Mouse (Mus musculus): ENCODE results near the gene Cntn4. TPM values are rescaled to one million over a fixed set of nuclear protein-coding genes. Genes with fewer than 3 reads are reported as not detected.
A peak's percentile ranks its signal among the peaks of the same experiment; 100 is the strongest.

The Cntn4 gene
- polyA plus RNA-seq, 1 experiment from 2014 or later, result 4.6 TPM

DNA sequence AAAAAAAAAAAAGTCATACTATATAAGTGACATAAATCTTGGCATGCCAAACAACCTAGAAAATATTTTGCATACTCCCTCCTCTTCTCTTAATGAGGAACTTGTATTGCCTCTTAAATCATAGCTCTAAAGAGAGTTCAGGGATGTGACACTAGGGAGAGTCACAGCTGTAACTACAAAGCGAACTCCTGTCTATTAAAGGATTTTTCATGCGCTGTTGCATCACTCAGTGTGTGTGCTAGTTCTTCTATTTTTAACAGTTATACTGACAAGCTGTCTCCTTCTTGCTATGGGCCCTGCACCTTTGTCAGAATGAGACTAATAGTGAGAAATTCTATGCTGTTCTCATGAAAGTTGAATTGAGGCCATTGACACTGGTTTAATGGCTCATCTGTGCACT lies 588.8 kb downstream of the Cntn4 start:
- no peak overlapping the region for H3K9ac ChIP-seq
- WGBS, result 53% methylated on average over 2 of the region's 2 CpGs
- no peak overlapping the region for H3K4me2 ChIP-seq
- H3K36me3 ChIP-seq, result no peaks in the 10 kb centered on the region
- H3K4me3 ChIP-seq (replicated peaks), result no peak overlapping the region
- no peaks in the 10 kb centered on the region for H3K9me3 ChIP-seq (replicated peaks)
- peak; percentile 54 for ATAC-seq (replicated peaks; ENCODE audit: low FRiP score)
- H3K4me1 ChIP-seq, result peaks cover 14% of the 10 kb centered on the region
- no peaks in the 10 kb centered on the region for H3K27me3 ChIP-seq
- no peak overlapping the region for H3K27ac ChIP-seq

GRCm38 (mm10) chr6:106268723-106269122 lies 591.3 kb downstream of the Cntn4 start:
- Histone ChIP-seq H3K27ac (no peak overlapping the region), H3K4me2 (no peak overlapping the region), H3K4me3 (replicated peaks) (no peak overlapping the region), H3K36me3 (no peaks in the 10 kb centered on the region), H3K9ac (no peak overlapping the region), H3K9me3 (replicated peaks) (no peaks in the 10 kb centered on the region), H3K27me3 (no peaks in the 10 kb centered on the region), H3K4me1 (peaks cover 14% of the 10 kb centered on the region)
- WGBS, result 61% methylated on average over 4 of the region's 4 CpGs
- ATAC-seq (replicated peaks; ENCODE audit: low FRiP score), result 0 out of 2 replicates have a peak, but pooled peaks have one; percentile 22

DNA sequence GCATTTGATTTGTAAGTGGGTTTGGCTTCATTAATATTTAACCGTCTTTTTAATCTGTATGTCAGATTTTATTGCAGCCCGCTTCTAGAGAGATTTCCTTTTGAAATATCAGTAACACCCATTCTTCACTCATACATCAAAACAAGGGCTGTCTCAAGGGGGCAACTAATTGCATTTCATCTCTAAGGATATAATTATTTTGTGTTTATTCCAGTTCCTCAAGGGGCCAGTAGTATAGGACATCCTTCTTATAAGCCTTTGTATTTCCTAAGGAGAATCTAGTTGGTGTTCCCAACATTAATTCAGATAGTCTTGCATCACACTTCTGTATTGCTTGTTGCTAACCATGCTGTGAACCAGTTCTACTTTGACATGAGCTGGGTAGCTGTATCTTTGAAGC lies 599.7 kb downstream of the Cntn4 start:
- H3K4me3 ChIP-seq (replicated peaks), result no peak overlapping the region
- no peaks in the 10 kb centered on the region for H3K36me3 ChIP-seq
- 44% methylated on average over 2 of the region's 2 CpGs for WGBS
- no peak overlapping the region for H3K4me2 ChIP-seq
- ATAC-seq (replicated peaks; ENCODE audit: low FRiP score), result 0 out of 2 replicates have a peak, but pooled peaks have one; percentile 40
- no peaks in the 10 kb centered on the region for H3K27me3 ChIP-seq
- H3K9ac ChIP-seq, result no peak overlapping the region
- no peaks in the 10 kb centered on the region for H3K4me1 ChIP-seq
- H3K9me3 ChIP-seq (replicated peaks), result no peaks in the 10 kb centered on the region
- H3K27ac ChIP-seq, result no peak overlapping the region

- Histone ChIP-seq H3K4me1 (no peaks in the 10 kb centered on the region), H3K27ac (no peak overlapping the region), H3K9ac (no peak overlapping the region), H3K4me2 (no peak overlapping the region), H3K27me3 (no peaks in the 10 kb centered on the region), H3K9me3 (replicated peaks) (no peaks in the 10 kb centered on the region), H3K36me3 (no peaks in the 10 kb centered on the region), H3K4me3 (replicated peaks) (no peak overlapping the region)
- no peak for ATAC-seq (replicated peaks; ENCODE audit: low FRiP score)
- 90% methylated on average over 6 of the region's 6 CpGs for WGBS
These were observed 604.2 kb downstream of the Cntn4 start for GRCm38 (mm10) chr6:106281621-106282020.

DNA sequence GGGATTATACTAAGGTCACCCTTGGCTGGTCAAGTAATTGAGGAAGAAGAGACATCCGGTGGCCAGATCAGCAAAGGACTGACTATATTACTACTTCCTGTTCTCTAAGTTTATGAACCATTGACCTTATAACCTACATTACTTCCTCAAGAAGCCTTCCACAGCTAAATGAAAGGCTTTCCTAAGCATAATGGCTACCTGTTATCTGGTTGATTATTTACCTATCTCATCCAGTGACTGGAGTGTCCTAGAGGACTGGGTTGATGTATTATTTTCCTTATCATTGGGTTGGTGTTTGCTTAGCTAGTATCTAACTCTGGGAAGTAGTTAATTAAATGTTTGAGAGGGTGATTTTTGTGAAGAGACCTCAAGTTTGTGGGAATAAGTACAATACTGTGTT lies 606.4 kb downstream of the Cntn4 start:
- no peak overlapping the region for H3K27ac ChIP-seq
- H3K4me2 ChIP-seq, result no peak overlapping the region
- 47% methylated on average over 1 of the region's 1 CpGs for WGBS
- H3K27me3 ChIP-seq, result no peaks in the 10 kb centered on the region
- H3K9me3 ChIP-seq (replicated peaks), result no peaks in the 10 kb centered on the region
- H3K9ac ChIP-seq, result no peak overlapping the region
- no peak for ATAC-seq (replicated peaks; ENCODE audit: low FRiP score)
- no peaks in the 10 kb centered on the region for H3K4me1 ChIP-seq
- H3K36me3 ChIP-seq, result no peaks in the 10 kb centered on the region
- no peak overlapping the region for H3K4me3 ChIP-seq (replicated peaks)

GRCm38 (mm10) chr6:106299451-106299850 lies 622.0 kb downstream of the Cntn4 start:
- WGBS, result 69% methylated on average over 1 of the region's 1 CpGs
- ATAC-seq (replicated peaks; ENCODE audit: low FRiP score), result no peak
- H3K27me3 ChIP-seq, result no peaks in the 10 kb centered on the region
- no peak overlapping the region for H3K9ac ChIP-seq
- H3K4me3 ChIP-seq (replicated peaks), result no peak overlapping the region
- no peaks in the 10 kb centered on the region for H3K36me3 ChIP-seq
- no peaks in the 10 kb centered on the region for H3K4me1 ChIP-seq
- H3K9me3 ChIP-seq (replicated peaks), result no peaks in the 10 kb centered on the region
- H3K4me2 ChIP-seq, result no peak overlapping the region
- H3K27ac ChIP-seq, result no peak overlapping the region

GRCm38 (mm10) chr6:106300179-106300578 lies 622.7 kb downstream of the Cntn4 start:
- Histone ChIP-seq H3K9me3 (replicated peaks) (no peaks in the 10 kb centered on the region), H3K4me3 (replicated peaks) (no peak overlapping the region), H3K27ac (no peak overlapping the region), H3K4me1 (no peaks in the 10 kb centered on the region), H3K36me3 (no peaks in the 10 kb centered on the region), H3K9ac (no peak overlapping the region), H3K4me2 (no peak overlapping the region), H3K27me3 (no peaks in the 10 kb centered on the region)
- 73% methylated on average over 3 of the region's 3 CpGs for WGBS
- no peak for ATAC-seq (replicated peaks; ENCODE audit: low FRiP score)

GRCm38 (mm10) chr6:106302435-106302834 lies 625.0 kb downstream of the Cntn4 start:
- no peak overlapping the region for H3K27ac ChIP-seq
- H3K4me1 ChIP-seq, result no peaks in the 10 kb centered on the region
- H3K36me3 ChIP-seq, result no peaks in the 10 kb centered on the region
- no peak overlapping the region for H3K4me3 ChIP-seq (replicated peaks)
- no peaks in the 10 kb centered on the region for H3K9me3 ChIP-seq (replicated peaks)
- ATAC-seq (replicated peaks; ENCODE audit: low FRiP score), result no peak
- WGBS, result 64% methylated on average over 4 of the region's 4 CpGs
- no peak overlapping the region for H3K4me2 ChIP-seq
- no peak overlapping the region for H3K9ac ChIP-seq
- no peaks in the 10 kb centered on the region for H3K27me3 ChIP-seq

DNA sequence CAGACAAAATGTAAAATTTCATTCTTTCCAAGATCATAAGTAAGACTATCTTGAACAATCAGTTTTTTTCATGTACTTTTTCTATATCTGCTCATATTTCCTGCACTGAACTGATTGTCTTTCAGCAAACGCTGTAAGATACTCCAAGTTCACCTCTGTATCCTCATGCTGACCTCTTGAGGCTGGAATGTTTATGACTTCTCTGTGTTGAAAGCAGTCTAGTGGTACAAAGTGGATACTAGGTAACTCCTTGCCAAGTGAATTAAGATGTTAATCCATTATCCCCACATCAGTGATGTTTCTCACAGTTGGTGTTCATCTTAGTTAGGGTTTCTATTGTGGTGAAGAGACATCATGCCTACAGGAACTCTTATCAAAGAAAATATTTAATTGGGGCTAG lies 651.5 kb downstream of the Cntn4 start:
- no peaks in the 10 kb centered on the region for H3K9me3 ChIP-seq (replicated peaks)
- no peak overlapping the region for H3K4me3 ChIP-seq (replicated peaks)
- no peak for ATAC-seq (replicated peaks; ENCODE audit: low FRiP score)
- H3K27me3 ChIP-seq, result no peaks in the 10 kb centered on the region
- H3K4me2 ChIP-seq, result no peak overlapping the region
- H3K9ac ChIP-seq, result no peak overlapping the region
- H3K4me1 ChIP-seq, result no peaks in the 10 kb centered on the region
- no peak overlapping the region for H3K27ac ChIP-seq
- no peaks in the 10 kb centered on the region for H3K36me3 ChIP-seq
- WGBS, result 72% methylated on average over 1 of the region's 1 CpGs

GRCm38 (mm10) chr6:106329636-106330035 lies 652.2 kb downstream of the Cntn4 start:
- no peak for ATAC-seq (replicated peaks; ENCODE audit: low FRiP score)
- Histone ChIP-seq H3K4me1 (no peaks in the 10 kb centered on the region), H3K27me3 (no peaks in the 10 kb centered on the region), H3K9ac (no peak overlapping the region), H3K9me3 (replicated peaks) (no peaks in the 10 kb centered on the region), H3K4me2 (no peak overlapping the region), H3K27ac (no peak overlapping the region), H3K36me3 (no peaks in the 10 kb centered on the region), H3K4me3 (replicated peaks) (no peak overlapping the region)
- WGBS, result 81% methylated on average over 1 of the region's 1 CpGs

DNA sequence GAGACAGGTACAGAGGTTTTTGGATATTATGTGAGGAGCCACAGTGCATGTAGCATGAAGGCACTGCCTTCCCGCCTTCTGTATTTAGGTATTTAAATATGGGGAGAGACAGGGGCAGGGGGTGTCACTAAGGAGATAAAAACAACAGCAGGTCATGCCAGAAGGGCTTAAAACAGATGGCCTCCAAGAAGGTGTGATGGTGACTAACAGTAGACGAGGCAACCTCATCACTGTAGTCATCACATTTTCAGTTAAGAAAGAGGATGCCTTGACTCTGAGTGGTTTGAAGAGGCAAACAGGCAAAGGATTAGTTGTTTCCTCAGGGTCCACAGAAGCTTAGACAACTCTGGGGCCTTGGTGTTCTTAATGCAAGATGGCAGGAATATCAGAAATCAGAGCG lies 655.0 kb downstream of the Cntn4 start:
- H3K4me2 ChIP-seq, result no peak overlapping the region
- no peak overlapping the region for H3K27ac ChIP-seq
- H3K9me3 ChIP-seq (replicated peaks), result no peaks in the 10 kb centered on the region
- no peak overlapping the region for H3K9ac ChIP-seq
- no peaks in the 10 kb centered on the region for H3K27me3 ChIP-seq
- 92% methylated on average over 3 of the region's 3 CpGs for WGBS
- ATAC-seq (replicated peaks; ENCODE audit: low FRiP score), result no peak
- no peaks in the 10 kb centered on the region for H3K36me3 ChIP-seq
- no peak overlapping the region for H3K4me3 ChIP-seq (replicated peaks)
- no peaks in the 10 kb centered on the region for H3K4me1 ChIP-seq

DNA sequence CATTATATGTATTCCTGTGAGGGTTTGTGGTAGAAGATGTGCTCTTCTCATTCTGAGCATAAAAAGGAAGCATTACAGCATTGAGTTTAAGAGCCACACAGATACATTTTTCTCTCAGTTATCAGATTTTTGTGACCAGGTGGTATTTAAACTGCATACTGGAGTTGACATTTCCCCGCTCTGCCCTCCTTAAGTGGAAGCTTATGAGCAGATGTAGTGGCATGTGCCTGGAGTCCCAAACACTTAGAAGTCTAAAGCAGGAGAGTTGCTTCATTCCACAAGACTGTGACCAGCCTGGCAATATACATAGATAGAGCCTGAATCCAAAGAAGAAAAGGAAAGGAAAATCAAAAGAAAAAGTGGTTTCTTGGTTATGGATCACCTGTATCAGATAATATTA lies 655.5 kb downstream of the Cntn4 start:
- Histone ChIP-seq H3K27ac (no peak overlapping the region), H3K4me1 (no peaks in the 10 kb centered on the region), H3K4me3 (replicated peaks) (no peak overlapping the region), H3K9ac (no peak overlapping the region), H3K9me3 (replicated peaks) (no peaks in the 10 kb centered on the region), H3K36me3 (no peaks in the 10 kb centered on the region), H3K27me3 (no peaks in the 10 kb centered on the region), H3K4me2 (no peak overlapping the region)
- WGBS, result 91% methylated on average over 1 of the region's 1 CpGs
- no peak for ATAC-seq (replicated peaks; ENCODE audit: low FRiP score)

GRCm38 (mm10) chr6:106335066-106335465 lies 657.6 kb downstream of the Cntn4 start:
- 58% methylated on average over 1 of the region's 1 CpGs for WGBS

More at GRCm38 (mm10) chr6:106335066-106335465, 657.6 kb downstream of the Cntn4 start:
- no peaks in the 10 kb centered on the region for H3K9me3 ChIP-seq (replicated peaks)
- H3K4me3 ChIP-seq (replicated peaks), result no peak overlapping the region
- H3K27ac ChIP-seq, result no peak overlapping the region
- no peak for ATAC-seq (replicated peaks; ENCODE audit: low FRiP score)
- no peaks in the 10 kb centered on the region for H3K4me1 ChIP-seq
- no peaks in the 10 kb centered on the region for H3K36me3 ChIP-seq
- H3K9ac ChIP-seq, result no peak overlapping the region
- H3K4me2 ChIP-seq, result no peak overlapping the region
- no peaks in the 10 kb centered on the region for H3K27me3 ChIP-seq
